Mouse (Mus musculus): ENCODE measurements at regions not wholly inside any gene's neighbourhood (a gene's known extent, or its start where the extent isn't known, plus 50 kb on each side); places are given as distances from the start of the nearest gene placed in this dataset.

DNA sequence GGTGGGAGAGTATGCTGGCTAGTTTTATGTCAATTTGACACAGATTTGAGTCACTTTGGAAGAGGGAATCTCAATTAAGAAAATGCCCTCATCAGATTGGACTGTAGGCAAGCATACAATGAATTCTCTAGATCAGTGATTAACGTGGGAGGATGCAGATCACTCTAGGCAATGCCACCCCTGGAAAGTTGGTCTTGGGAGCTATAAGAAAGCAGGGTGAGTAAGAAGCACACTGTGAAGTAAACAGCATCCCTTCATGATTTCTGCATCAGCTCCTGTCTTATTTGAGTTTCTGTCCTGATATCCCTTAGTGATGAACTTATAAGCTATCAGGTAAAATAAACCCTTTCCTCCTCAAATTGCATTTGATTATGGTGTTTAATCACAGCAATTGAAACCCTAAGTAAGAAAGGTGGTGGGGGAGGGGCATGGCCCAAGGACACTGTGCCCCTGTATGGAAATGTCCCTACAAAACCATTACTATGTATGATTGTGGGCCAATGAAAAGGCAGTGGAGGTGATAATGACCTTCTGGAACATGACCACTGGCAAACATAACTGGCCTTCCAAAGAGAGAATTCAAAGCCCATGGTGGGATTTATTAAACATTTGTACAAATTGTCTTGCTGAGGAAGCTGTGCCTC lies 640.3 kb upstream of the Vstm2b start:
- intact Hi-C loops (cut with DNase I), result no loop called here

DNA sequence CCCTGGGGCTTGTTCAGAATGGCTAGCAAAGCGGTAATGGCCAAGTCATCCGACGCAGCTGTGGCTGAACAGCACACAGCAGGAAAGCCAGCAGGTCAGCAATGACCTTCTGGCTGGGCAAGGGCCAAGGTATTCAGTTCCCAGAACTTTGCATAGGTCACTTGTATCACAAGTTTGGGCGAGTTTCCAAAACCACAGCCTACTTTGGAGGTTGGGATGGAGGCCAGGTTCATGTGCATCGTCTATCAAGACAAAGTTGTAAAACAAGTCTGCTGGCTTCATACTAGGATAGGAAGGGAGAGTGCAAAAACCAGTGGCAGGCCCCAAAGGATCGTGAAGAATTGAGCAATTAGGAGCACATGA lies 639.8 kb upstream of the Vstm2b start:
- intact Hi-C loops (cut with DNase I), result no loop called here

DNA sequence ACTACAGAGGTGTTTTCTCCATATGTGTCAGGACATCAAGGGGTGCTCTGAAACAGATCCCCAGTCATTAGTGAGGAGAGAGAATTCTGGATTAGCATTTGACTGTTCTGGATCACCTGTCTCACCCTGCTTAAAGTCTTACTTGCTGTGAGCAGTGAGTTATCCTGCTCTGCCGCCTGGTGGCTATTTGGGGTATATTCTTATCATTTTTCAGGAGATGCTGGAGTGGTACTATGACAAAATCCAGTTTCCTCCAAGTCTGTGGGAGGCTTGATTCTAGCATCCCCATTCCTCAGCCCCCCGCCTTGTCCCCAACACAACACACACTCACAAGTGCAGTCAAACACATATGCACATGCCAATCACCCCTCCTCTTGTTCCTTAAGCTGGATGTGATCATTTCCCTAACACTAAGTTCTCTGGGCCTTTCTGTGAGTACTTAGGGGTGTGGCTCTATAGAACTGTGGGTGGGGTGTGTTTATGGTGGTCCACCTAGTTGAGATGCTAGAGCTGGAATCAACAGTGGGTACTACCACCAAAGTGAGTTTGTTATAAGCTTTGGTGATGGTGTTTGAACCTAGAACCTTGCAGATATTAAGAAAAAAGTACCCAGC lies 624.6 kb upstream of the Vstm2b start:
- intact Hi-C loops (cut with DNase I), result loop anchor here (2.0 to 10.0 kb wide), 3 partner anchors 187 to 559 kb away; no protein-coding TSS in a partner anchor

DNA sequence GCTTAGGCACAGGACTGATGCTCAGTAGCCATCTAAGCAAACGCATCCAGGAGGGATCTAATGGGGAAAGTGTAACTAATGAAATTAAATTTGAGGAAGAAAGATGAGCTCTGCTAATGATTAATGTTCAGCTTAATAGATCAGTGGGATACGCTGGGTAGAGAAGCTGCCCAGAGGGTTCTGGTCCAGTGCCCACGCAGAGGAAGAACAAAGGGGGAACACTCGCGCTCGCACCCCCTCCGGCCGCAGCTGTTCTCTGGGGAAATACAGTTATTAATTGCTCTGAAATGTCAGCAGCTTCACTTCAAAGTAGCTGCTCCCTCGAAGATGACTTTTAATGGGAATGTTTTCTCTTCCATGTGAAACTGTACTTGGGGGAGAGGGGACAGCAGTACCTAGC lies 623.0 kb upstream of the Vstm2b start:
- intact Hi-C loops (cut with DNase I), result loop anchor here (2.0 to 10.0 kb wide), 2 partner anchors 426 to 560 kb away; no protein-coding TSS in a partner anchor

DNA sequence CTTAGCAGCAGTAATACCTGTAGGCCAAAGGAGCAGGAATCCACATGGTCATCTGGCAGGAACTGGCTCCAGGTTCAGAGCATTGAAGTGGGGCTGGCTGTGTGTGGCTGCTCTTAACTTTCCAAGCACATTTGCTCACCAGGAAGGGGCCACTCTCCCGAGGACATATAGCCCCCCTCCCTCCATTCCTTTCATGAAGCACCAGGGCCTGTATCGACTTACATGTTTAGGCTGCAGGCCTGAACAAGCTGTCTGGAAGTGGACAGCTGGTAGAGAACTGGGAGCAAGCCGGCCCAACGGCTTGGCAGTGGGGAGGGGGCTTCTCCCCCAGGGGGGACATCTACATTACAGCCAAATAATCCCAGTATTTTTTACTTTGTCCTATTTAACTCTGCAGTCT lies 622.5 kb upstream of the Vstm2b start:
- intact Hi-C loops (cut with DNase I), result loop anchor here (2.0 to 10.0 kb wide), 2 partner anchors 427 to 561 kb away; no protein-coding TSS in a partner anchor

DNA sequence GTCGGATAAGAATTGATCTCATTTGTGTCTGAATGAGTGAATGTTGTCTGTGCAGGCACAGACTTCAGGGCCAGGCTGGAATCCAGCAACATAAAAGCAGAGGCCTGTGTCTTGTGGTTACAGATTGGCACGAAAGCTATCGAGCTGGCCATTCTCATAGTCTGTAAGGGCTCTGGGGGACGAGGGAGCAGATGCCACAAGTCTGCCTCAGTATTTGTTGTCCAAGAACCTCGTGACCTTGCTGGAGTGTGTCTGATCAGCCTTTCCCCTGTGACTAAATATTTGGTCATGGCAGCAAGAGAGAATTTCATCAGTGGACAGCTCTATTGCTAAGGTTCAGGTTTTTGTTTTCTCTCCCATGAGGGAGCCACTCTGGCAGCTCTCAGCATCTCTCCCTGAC lies 622.0 kb upstream of the Vstm2b start:
- intact Hi-C loops (cut with DNase I), result loop anchor here (10.0 kb wide), 1 partner anchor 561 kb away; no protein-coding TSS in a partner anchor

DNA sequence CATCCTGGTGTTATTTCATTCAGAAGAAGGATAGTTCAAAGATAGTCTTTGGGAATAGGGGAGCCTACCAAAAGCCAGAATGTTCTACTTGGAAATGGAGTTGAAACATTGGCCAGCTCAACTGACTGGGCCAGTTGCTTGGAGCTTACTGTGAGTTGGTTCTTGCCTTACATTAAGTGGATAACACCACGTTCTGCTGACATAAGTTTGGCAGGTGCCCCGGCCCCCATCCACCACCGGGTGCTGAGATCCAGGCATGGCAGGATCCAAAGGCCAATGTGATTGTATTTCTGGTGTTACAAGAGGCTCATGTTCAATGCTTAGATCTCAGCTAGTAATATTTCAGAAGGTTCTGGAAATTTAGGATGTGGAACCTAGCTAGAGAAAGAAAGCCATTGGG lies 608.0 kb upstream of the Vstm2b start:
- intact Hi-C loops (cut with DNase I), result no loop called here

DNA sequence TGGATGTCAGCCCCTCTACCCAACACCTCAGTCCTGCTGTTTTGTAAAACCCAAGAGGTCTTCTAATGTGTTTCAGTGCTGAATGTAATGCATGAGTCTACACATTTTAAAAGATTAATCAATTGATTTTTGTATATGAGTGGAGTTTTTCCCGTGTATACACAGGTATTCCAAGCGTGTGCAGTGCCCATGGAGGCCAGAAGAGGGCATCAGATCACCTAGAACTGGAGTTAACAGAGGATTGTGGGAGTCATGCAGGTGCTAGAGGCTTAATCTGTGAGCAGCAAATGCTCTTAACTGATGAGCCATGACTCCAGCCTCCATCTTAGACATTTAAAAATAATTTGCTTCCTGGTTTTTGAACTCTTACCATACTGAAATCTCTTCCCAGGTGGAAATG lies 587.6 kb upstream of the Vstm2b start:
- intact Hi-C loops (cut with DNase I), result loop anchor here (10.0 kb wide), 1 partner anchor 374 kb away; no protein-coding TSS in a partner anchor

DNA sequence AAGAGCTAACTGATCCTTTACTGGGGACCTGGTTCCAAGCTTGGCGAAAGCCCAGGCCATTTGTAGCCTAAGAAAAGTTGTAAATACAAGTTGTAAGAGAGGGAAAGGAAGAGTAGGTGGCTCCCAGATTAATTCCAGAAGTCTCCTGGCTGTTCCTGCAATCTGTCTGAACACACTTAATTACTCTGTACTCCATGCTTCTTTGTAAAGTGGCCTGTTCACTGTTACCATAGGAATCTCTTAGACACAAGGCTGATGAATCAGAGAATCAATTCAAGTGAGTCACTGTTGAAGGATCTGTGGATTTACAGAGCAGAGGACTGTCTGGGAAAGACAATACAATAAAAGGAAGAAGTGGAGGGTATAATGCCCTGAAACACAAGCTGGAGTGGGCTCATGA lies 577.0 kb upstream of the Vstm2b start:
- intact Hi-C loops (cut with DNase I), result no loop called here

DNA sequence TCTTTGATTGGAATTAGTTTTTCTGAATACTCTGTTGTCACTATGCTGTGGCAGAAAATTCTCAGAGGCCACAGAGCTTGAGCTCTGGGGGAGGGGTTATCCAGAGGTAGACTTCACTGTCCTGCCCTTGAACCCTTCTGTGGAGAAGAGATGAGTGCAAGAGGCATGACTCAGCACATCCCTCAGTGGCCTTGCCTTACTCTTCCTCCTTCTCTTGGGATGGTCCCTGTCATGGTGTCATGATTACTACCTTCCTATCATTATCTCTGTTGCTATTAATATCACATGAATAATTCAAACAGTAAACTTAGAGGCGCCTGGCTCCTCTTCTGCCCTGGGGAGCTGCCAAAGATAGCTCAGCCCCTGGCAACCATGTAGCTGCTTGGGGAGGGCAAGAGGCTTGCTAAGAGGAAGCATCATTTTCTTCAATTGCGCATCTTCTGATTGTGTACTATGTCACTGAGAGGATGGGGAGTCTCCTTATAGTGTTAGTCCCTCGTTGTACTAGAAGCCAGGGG lies 572.9 kb upstream of the Vstm2b start:
- intact Hi-C loops (cut with DNase I), result no loop called here

DNA sequence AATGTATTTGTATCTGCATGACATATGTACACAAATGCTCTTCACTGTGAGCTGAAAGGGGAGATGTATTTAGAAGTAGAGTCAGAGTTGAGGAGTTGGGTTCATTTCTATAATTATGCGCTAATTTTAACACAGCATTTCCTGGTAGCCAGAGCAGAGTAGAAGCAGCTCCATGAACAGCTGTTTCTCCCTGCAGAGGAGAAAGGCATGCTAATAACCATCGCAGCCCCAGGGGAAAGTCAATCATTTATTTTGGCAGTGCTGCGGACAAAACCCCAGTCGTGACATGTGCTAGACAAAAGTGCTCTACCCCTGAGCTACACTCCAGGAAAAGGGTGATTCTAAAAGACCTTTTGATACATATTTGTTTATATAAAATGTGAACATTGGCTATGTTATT lies 565.7 kb upstream of the Vstm2b start:
- intact Hi-C loops (cut with DNase I), result no loop called here

DNA sequence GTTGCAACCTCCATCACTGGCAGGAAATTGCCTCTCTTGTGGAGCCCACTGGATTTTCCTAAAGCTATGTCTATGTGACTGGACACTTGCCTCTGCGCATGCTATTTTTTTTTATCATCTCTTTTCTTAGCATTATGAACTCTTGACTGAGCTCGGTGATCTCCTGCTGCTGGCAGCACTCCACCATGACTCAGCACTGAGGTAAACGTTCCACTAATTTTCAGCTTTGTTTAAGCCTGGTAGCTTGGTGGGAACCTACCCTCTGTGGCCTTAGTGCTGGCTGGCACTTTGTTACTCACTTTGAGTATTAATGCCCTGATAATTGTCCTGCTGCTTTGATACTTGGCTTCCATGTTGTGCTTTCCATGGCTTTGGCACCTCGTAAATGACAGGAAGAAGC lies 545.8 kb upstream of the Vstm2b start:
- intact Hi-C loops (cut with DNase I), result no loop called here

DNA sequence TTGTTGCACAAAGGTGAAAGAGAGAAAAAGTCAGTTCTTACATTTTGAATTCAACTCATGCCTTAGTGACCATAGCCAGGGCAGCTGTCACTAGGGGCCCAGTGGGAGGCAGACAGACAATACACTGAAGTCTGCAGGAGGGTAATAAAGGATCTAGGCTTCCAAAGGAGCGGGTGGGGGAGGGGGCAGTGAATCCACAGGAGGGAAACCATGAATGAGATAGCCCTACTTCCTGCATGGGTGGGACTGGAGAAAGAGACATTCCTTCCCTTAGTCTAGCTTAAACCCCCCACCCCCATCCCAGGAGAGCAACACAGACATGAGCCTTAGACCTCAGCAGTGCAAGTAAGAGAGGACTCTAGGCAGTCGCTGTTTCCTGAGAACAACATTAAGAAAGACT lies 535.4 kb upstream of the Vstm2b start:
- intact Hi-C loops (cut with DNase I), result no loop called here

DNA sequence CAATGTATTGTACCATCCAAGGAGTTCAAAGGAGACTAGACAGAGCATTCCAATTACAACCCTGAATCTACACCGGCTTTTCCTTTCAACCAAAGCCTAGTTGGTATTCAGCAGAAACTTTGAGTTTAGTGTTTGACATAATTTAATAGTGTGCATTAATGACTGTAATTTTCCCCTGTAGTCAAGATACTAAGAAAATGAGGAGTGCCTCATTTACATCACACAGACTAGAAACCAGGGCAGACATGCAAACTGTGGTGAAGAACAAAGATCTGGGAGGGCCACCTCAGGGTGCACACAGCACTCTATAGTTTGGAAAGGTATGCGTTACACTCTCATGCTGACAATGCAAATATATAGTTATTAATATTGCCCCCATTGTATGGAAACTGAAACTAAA lies 525.4 kb upstream of the Vstm2b start:
- intact Hi-C loops (cut with DNase I), result no loop called here

DNA sequence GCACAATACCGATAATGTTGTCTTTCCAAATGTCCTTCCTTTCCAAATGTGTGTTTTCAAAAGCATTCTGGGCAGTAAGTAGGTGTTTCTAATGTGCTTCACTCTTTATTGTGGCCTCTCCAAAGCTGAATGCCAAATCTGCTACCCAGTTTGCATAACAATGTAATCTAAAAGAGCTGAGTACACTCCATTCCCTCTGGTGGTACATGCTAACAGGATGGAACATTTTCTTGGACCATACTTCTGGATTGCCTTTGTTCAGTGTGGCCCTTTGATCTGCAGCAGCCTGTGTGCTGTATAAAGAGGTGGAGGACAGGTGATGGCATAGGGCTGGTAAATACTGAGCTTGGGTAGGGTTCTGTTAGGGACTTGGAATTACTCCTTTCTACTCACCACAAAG lies 520.3 kb upstream of the Vstm2b start:
- intact Hi-C loops (cut with DNase I), result no loop called here

DNA sequence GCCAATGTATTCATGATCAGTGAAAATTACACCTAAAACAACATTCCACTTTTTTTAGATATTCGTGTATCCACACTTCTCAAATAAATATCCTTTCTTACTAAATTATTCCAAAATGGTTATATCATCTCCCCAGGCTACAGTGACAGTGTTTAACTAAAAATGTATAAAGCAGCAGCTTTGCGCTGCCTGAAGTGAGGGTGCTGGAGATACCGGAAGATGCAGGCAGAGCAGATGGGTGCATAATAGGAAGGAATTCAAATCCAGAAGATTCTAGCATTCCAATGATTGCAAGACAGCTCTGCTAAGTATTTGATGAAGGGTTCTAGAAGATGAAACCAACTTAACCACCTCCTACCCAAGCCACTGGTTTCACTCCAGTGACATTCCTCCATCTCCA lies 516.9 kb upstream of the Vstm2b start:
- intact Hi-C loops (cut with DNase I), result no loop called here

DNA sequence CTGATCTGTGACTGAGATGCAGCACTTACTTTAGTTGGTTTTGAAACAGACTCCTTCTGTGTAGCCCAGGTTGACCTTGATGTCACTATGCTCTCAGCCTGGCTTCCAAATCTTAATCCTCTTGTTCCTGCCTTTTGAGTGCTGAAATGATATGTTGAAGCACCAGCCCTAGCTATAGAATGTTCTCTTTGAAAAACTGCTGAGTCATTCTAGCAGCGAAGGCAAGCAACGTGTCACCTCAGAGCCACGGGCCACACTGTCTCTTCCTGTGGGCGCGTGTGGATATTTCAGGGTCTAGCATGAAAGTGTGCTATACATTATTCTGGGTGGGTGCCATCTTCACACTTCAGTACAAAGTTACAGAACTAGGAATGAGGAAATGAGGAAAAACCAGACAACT lies 510.0 kb upstream of the Vstm2b start:
- intact Hi-C loops (cut with DNase I), result no loop called here

DNA sequence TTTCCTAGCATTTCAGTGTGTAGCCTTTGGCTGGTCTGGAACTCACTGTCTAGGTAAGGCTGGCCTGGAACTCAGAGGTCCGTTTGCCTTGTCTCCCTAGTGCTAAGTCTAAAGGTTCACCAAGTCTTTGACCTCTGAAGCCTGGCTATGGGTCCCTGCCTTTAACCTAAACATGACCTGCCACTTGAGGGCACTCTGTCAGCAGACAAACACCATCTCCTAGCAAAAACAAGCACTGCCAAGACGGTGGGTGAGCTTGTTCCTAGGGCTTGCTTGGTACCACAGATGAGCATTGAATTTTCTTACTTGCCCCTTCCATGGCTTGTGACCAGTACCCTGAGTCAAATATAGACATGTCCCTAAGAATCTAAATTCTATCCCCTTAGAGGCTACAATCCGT lies 508.3 kb upstream of the Vstm2b start:
- intact Hi-C loops (cut with DNase I), result no loop called here

DNA sequence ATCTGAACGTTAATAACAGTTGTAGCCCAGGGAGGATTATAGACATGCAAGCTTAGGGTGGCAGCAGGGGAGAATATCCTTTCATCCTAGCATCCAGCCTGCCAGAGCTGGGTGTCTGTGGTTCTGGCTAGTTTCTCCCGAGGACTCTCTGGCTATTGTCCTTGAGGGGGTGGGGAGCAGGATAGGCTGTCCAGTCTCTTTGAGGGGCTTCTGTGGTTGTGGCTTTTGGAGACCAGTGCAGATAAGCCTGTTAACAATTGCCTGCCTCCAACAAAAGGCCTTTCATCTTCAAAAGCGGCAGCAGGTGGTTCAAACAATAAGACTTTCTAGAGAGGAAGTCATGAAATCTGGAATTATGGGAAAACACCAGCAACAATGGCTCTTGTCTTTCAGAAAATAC lies 507.2 kb upstream of the Vstm2b start:
- intact Hi-C loops (cut with DNase I), result no loop called here

DNA sequence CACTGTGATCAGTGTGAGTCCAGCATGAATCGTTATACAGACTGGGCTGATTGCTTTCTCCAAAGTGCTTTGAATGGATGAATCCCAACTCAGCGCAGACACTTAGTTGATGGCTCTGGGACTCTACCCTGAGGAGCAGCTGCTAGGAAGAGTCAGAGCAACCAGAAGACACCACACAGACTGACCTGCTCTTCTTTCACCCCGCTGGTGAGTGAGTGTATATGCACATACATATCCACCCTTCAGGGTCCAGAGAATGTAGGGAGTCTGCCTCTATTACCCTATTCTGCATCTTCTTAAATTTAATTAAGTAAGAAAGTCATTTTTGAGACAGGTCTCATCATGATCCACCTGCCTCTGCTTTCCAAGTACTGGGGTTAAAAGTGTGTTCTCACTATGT lies 506.5 kb upstream of the Vstm2b start:
- intact Hi-C loops (cut with DNase I), result no loop called here

DNA sequence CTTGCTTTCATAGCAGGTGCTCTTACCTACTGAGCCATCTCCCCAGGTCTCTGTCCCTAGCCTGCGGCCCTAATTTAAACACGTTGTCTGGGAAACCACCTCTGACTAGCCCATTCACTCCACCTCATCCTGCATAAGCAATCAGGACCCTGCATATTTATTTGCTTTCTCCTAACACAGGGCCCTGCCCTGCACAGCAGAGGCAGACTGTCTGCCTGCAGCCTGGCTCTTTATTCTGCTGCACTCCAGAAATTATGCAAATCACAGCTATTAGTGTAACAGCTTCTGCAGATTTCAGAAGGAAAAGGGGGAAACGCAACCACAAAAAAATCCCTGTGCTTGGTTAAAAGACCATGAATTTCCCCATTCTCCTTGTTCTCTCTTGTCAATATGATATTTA lies 505.9 kb upstream of the Vstm2b start:
- intact Hi-C loops (cut with DNase I), result no loop called here

DNA sequence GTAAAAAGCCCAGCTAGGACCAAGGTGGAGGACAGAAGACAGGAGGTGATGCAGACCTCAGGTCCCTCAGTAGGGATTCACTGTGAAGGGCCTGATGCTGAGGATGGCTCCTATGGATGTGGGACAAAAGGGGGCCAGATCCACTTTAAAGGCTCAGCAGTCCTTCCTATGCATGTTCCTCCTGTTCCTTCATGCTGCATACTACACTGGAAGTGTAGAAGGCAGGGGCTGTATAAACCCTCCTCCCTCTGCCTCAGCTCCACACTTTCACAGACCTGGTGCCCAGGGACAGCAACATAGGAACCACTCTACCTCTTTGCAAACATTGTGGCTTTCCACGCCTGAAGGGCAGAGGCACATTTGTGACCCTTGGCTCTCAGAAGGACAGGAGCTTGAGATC lies 505.4 kb upstream of the Vstm2b start:
- intact Hi-C loops (cut with DNase I), result no loop called here

DNA sequence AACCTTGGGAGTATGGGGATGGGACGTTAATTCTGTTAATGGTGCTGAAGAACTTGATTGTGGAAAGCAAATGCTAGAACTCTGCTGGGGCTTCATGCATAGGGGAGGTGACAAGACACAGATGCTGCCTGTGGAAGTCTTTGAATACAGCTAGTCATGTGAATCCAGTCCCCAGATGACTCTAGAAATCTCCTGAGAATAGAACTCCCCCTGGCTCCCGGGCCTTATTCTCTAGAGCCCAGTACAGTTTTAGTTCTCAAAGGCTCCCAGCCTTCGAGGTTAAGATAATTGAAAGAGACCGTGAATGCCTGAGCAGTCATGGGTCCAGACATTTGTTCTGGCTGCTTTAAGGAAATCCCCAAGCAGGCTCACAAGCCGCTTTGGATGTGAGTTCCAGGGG lies 499.9 kb upstream of the Vstm2b start:
- intact Hi-C loops (cut with DNase I), result no loop called here
